Mouse (Mus musculus) adrenal gland, adult 2 months (tissue): ENCODE data around the gene Mastl. TPM values are rescaled to one million over a fixed set of nuclear protein-coding genes. Genes with fewer than 3 reads are reported as not detected.

Source experiments
- polyA plus RNA-seq: library from polyadenylated mRNA; depleted of rRNA; stranded (reverse); fragments of >200 nt; gene quantifications from 2 replicates; pipeline ENCODE4 v1.2.3, GENCODE M21; 2012; rRNA removed
- total RNA-seq, 2 experiments: library from RNA; stranded (reverse); gene quantifications; 2 replicates each; pipeline ENCODE4 v1.2.3; 2021

Gene Mastl
- total and polyA plus RNA-seq, 3 experiments, result 0.55 to 0.97 TPM; not detected in 1

Other genes starting within 250 kb of the Mastl start
- gene Abi1, start 115.8 kb downstream of the Mastl start, total RNA-seq, result 10 to 100 TPM; 64.9 to 91.1 TPM
- gene Abi1, start 115.8 kb downstream of the Mastl start, polyA plus RNA-seq, result 71.4 and 90.6 TPM in 2 replicates
- gene Acbd5, start 87.9 kb downstream of the Mastl start, total RNA-seq, result 10 to 100 TPM; 79.4 to 82.5 TPM
- gene Acbd5, start 87.9 kb downstream of the Mastl start, polyA plus RNA-seq, result 9.4 and 12.1 TPM in 2 replicates
- gene Yme1l1, start 345 bp upstream of the Mastl start, total RNA-seq, result 100 to 1,000 TPM in 1 of 2 experiments, 10 to 100 TPM in 1; 94.5 to 124 TPM
- 0.75 and 1.1 TPM in 2 replicates for gene Yme1l1, start 345 bp upstream of the Mastl start, polyA plus RNA-seq
- gene 4931423N10Rik, start 51.5 kb upstream of the Mastl start, total RNA-seq, result not detected
- gene 4931423N10Rik, start 51.5 kb upstream of the Mastl start, polyA plus RNA-seq, result not detected in 2 replicates
- gene Nxph2, start 165.2 kb upstream of the Mastl start, total RNA-seq, result not detected
- not detected in 2 replicates for gene Nxph2, start 165.2 kb upstream of the Mastl start, polyA plus RNA-seq